Mouse (Mus musculus) left cerebral cortex, postnatal 4 days (tissue): Measurements from ENCODE around the gene Olfr478. TPM values are rescaled to one million over a fixed set of nuclear protein-coding genes. Genes with fewer than 3 reads are reported as not detected.
"Not testable (repeated sequence)": the region's sequence is repeated elsewhere in the genome, so short reads cannot be mapped to it uniquely, and the experiment has no call there.

Source experiments
- DNase-seq: peaks from one replicate; pipeline ENCODE4 v3.0.0-alpha.2; 2022
- intact Hi-C: fragments of 180-260 bp; cut with DNase I; formaldehyde crosslinking; loops from one replicate; pipeline ENCODE4 v1.15.1; 2025
- total RNA-seq, 2 experiments: library from RNA; stranded (reverse); gene quantifications; 2 replicates each; pipeline ENCODE4 v1.2.3; 2021

Gene Olfr478
- not detected for total RNA-seq

- DNase-seq: no peak
- intact Hi-C loops: no loop called here
These were observed at the start of gene Olfr478 for GRCm38 (mm10) chr7:108033889-108034288. TSS of gene Olfr478 (minus strand) at chr7:108033989.

DNA sequence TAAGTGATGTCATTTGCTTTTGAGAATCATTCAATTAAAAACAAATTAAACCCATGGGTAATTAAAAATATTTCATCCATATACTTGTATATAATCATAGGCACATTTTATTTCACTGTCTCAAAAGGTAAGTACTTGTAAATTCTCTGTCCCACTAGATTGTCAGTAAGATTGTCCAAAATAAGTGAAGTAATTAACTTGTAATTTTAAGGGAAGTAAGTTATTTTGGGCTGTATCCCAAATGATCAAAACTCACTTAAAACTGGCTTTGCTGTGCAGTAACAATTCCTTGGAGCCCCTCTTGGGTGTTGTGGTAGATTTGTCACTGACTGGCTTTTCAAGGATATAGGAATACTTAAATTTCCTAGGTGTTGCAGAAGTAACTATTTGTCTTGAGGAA lies 45.8 kb upstream of the Olfr478 start, which contains the start of gene Olfr481:
TSS of gene Olfr481 (plus strand) at position 301 of the 400 bp plus-strand sequence.
- intact Hi-C loops: no loop called here
- no peak for DNase-seq

DNA sequence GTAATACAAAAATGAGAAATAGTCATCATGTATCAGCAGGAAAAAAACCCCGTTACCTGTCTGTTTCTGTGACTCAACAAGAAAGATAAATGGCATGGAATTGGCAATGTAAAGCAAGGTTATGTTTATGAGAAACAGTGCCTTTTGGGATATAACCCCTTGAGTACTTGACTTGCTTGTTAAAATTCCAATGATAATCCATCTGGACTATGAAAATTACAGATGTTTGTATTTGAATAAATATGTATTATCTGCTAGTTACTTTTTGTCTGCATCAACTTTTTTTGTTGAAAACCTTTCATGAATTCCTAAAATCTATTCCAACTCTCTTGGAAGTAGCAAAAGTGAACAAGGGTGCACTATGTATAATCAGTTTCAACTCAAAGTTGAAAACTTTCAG lies 33.5 kb upstream of the Olfr478 start, which contains the start of gene Olfr480:
TSS of gene Olfr480 (minus strand) at position 101 of the 400 bp plus-strand sequence.
- intact Hi-C loops: no loop called here
- DNase-seq: no peak

GRCm38 (mm10) chr7:108050393-108050792 lies 16.6 kb upstream of the Olfr478 start, which contains the start of gene Olfr479:
TSS of gene Olfr479 (plus strand) at chr7:108050693.
- intact Hi-C loops: no loop called here
- no peak for DNase-seq

DNA sequence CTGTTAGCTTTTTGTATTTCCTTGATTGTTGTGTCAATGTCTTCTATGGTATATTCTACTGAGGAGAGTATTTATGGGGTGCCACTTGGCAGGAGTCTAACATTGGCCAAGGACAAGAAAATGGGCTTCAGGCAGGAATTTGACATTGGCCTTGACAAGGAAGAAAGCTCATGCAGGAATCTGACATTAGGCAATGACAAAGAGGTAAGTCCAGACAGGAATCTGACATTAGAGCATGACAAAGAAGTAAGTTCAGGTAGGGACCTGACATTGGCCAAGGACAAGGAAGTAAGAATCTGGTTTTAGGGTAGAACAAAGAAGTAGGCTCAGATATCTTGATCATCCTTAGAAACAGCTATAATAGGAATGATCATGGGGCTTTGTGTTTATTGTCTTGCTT lies 19.5 kb downstream of the Olfr478 start:
- DNase-seq, intact Hi-C loops: not testable (repeated sequence)

DNA sequence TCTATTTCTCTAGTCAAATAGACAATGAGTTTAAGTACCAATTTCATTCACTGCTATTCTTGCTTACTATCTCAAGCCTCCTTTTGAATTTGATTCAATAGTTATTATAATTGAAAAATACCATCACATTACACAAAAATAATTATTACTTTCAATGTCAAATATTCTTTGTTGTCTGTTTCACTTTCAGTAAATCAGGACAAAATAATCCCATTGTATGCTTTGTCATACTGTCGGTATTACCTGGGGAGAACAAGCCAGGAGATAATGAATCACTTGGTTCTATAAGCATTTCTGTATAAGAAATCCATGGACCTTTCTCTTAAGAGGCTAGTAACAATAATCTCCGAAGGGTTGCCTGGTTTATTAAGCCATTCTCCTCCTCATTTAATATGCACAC lies 47.4 kb downstream of the Olfr478 start, which contains the start of gene Olfr477:
TSS of gene Olfr477 (plus strand) at position 301 of the 400 bp plus-strand sequence.
- DNase-seq: no peak
- intact Hi-C loops: no loop called here

Other genes with a start within 250 kb of the Olfr478 start
- gene Ovch2, start 232.8 kb downstream of the Olfr478 start, total RNA-seq: not detected
- gene Olfr467, start 221.7 kb downstream of the Olfr478 start, total RNA-seq: not detected
- not detected for gene Olfr469, start 208.4 kb downstream of the Olfr478 start, total RNA-seq
- not detected for gene Olfr470, start 186.5 kb downstream of the Olfr478 start, total RNA-seq
- gene Olfr472, start 136.1 kb downstream of the Olfr478 start, total RNA-seq: not detected
- not detected for gene Olfr473, start 103.5 kb downstream of the Olfr478 start, total RNA-seq
- gene Olfr474, start 79.3 kb downstream of the Olfr478 start, total RNA-seq: not detected
- not detected for gene Olfr476, start 69.2 kb downstream of the Olfr478 start, total RNA-seq
- gene Olfr477, start 47.3 kb downstream of the Olfr478 start, total RNA-seq: not detected
- gene Olfr479, start 16.7 kb upstream of the Olfr478 start, total RNA-seq: not detected
- gene Olfr480, start 33.4 kb upstream of the Olfr478 start, total RNA-seq: not detected
- gene Olfr481, start 45.9 kb upstream of the Olfr478 start, total RNA-seq: not detected
- gene Olfr482, start 63.6 kb upstream of the Olfr478 start, total RNA-seq: 1 to 10 TPM; 1.7 to 1.9 TPM
- gene Olfr483, start 66.9 kb upstream of the Olfr478 start, total RNA-seq: not detected
- not detected for gene Olfr484, start 93.5 kb upstream of the Olfr478 start, total RNA-seq
- gene Olfr485, start 125.9 kb upstream of the Olfr478 start, total RNA-seq: not detected
- not detected for gene Olfr486, start 138.8 kb upstream of the Olfr478 start, total RNA-seq
- gene Olfr487, start 180.6 kb upstream of the Olfr478 start, total RNA-seq: not detected
- gene Olfr488, start 224.4 kb upstream of the Olfr478 start, total RNA-seq: not detected